15 mouse cellular contexts compared by ENCODE assay signal in the genomic region with DNA sequence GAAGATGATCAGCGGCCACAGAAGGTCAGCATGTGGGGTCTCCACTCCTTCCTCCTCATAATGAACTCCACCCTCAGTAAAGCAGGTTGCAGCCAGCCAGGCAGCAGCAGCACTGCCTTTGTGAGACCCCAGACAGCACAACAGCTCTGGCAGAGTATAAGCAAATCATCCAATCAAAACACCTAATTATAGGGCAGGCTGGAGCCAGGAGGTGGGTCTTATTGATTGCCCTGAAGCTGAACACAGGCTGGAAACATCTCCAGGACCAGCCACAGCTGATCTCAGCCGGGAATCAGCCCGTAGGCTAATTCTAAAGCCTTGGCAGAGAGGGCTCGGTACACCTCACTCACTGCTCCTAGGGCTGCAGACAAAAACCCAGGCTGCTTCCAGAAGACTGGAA.
DNase-seq lines count a peak whose midpoint lies in the region; ATAC-seq lines count a peak whose summit lies in the region.
"Had no signal": no experiment of that assay in that cellular context is flagged by ENCODE, and none has a peak within 500 bp of the region (broad histone marks: within the 10 kb centered on the region; RNA-seq: fewer than 3 reads in every experiment).

No protein-coding gene starts in this region.

- H3K9ac ChIP-seq in forebrain, embryonic 12.5 days: no peak overlapping the region
- peak overlapping the region; percentile 25; the same call in 1 of the 2 replicates for H3K9ac ChIP-seq in hindbrain, embryonic 16.5 days (ENCODE audit: low read depth, low read length)
- no peak overlapping the region for H3K9ac ChIP-seq in neural tube, embryonic 12.5 days
- H3K9ac ChIP-seq: limb, embryonic 13.5 days had no signal

- WGBS in embryonic facial prominence, embryonic 10.5 days: 23% methylated on average over 4 of the region's 4 CpGs
- 21% methylated on average over 4 of the region's 4 CpGs for WGBS in forebrain, embryonic 12.5 days
- 35% methylated on average over 4 of the region's 4 CpGs for WGBS in hindbrain, embryonic 16.5 days
- WGBS in neural tube, embryonic 12.5 days: 37% methylated on average over 4 of the region's 4 CpGs

- H3K27me3 ChIP-seq in embryonic facial prominence, embryonic 10.5 days (replicated peaks; ENCODE audit: low read depth, poor library complexity, severe bottlenecking): no peaks in the 10 kb centered on the region
- H3K27me3 ChIP-seq in forebrain, embryonic 12.5 days: no peaks in the 10 kb centered on the region
- no peaks in the 10 kb centered on the region for H3K27me3 ChIP-seq in hindbrain, embryonic 16.5 days (replicated peaks; ENCODE audit: control insufficient read depth, insufficient read depth, low read length)
- H3K27me3 ChIP-seq in neural tube, embryonic 12.5 days (replicated peaks): no peaks in the 10 kb centered on the region
- H3K27me3 ChIP-seq: limb, embryonic 13.5 days had no signal

- H3K4me3 ChIP-seq in embryonic facial prominence, embryonic 10.5 days: no peak overlapping the region
- H3K4me3 ChIP-seq in forebrain, embryonic 12.5 days (replicated peaks): no peak overlapping the region
- no peak overlapping the region for H3K4me3 ChIP-seq in hindbrain, embryonic 16.5 days (ENCODE audit: low read length)
- no peak overlapping the region for H3K4me3 ChIP-seq in neural tube, embryonic 12.5 days
- H3K4me3 ChIP-seq: limb, embryonic 13.5 days had no signal

- H3K4me1 ChIP-seq in embryonic facial prominence, embryonic 10.5 days: peaks cover 63% of the 10 kb centered on the region
- H3K4me1 ChIP-seq in forebrain, embryonic 12.5 days: peaks cover 32% of the 10 kb centered on the region
- peaks cover 11% of the 10 kb centered on the region for H3K4me1 ChIP-seq in hindbrain, embryonic 16.5 days (ENCODE audit: control insufficient read depth, insufficient read depth, low read depth, low read length)
- H3K4me1 ChIP-seq in neural tube, embryonic 12.5 days: peaks cover 17% of the 10 kb centered on the region

- peak overlapping the region; percentile 66 for H3K27ac ChIP-seq in embryonic facial prominence, embryonic 10.5 days (replicated peaks)
- H3K27ac ChIP-seq in forebrain, embryonic 12.5 days: peak overlapping the region; percentile 66
- H3K27ac ChIP-seq in hindbrain, embryonic 16.5 days (ENCODE audit: low read depth, low read length): peak overlapping the region; percentile 26; the same call in 1 of the 2 replicates
- H3K27ac ChIP-seq in neural tube, embryonic 12.5 days: no peak overlapping the region
- H3K27ac ChIP-seq: limb, embryonic 13.5 days had no signal

- ATAC-seq in forebrain, embryonic 12.5 days (ENCODE audit: low FRiP score): peak; percentile 59
- ATAC-seq in hindbrain, embryonic 16.5 days: peak; percentile 53
- ATAC-seq in neural tube, embryonic 12.5 days (ENCODE audit: low FRiP score, low read depth): 0 out of 2 replicates have a peak, but pooled peaks have one; percentile 44

- no peaks in the 10 kb centered on the region for H3K9me3 ChIP-seq in embryonic facial prominence, embryonic 10.5 days
- no peaks in the 10 kb centered on the region for H3K9me3 ChIP-seq in forebrain, embryonic 12.5 days
- no peaks in the 10 kb centered on the region for H3K9me3 ChIP-seq in hindbrain, embryonic 16.5 days (ENCODE audit: control insufficient read depth, low read length)
- H3K9me3 ChIP-seq in neural tube, embryonic 12.5 days: no peaks in the 10 kb centered on the region
- H3K9me3 ChIP-seq: limb, embryonic 13.5 days had no signal

- peak; percentile 34 for DNase-seq in embryonic facial prominence, embryonic 10.5 days (ENCODE audit: low spot score)
- no peak for DNase-seq in thymus, postnatal 36 days
- DNase-seq in adrenal gland, adult (ENCODE audit: inconsistent age in 2 of 2, low spot score in 1 of 2): no peak
- DNase-seq in urinary bladder, adult 2 months (ENCODE audit: low spot score): no peak
- DNase-seq: adrenal gland, postnatal 36 days; cerebellum, adult 11 months; heart, adult 11 months; heart, postnatal 36 days; lung, postnatal 10 days; right cerebral cortex, adult 18-20 months; thymus, postnatal 25 days had no signal

- H3K36me3 ChIP-seq in embryonic facial prominence, embryonic 10.5 days (replicated peaks): no peaks in the 10 kb centered on the region
- no peaks in the 10 kb centered on the region for H3K36me3 ChIP-seq in forebrain, embryonic 12.5 days (replicated peaks)
- H3K36me3 ChIP-seq in hindbrain, embryonic 16.5 days (ENCODE audit: control insufficient read depth, insufficient read depth, low read length): no peaks in the 10 kb centered on the region
- H3K36me3 ChIP-seq in neural tube, embryonic 12.5 days: no peaks in the 10 kb centered on the region
- H3K36me3 ChIP-seq: limb, embryonic 13.5 days had no signal

- no peak overlapping the region; the same call in 1 of the 2 replicates for H3K4me2 ChIP-seq in forebrain, embryonic 12.5 days
- no peak overlapping the region for H3K4me2 ChIP-seq in hindbrain, embryonic 16.5 days (ENCODE audit: low read length)
- H3K4me2 ChIP-seq in neural tube, embryonic 12.5 days (replicated peaks): no peak overlapping the region
- H3K4me2 ChIP-seq: limb, embryonic 13.5 days had no signal
